Mouse (Mus musculus) intestine, embryonic 14.5 days (tissue): ENCODE data around the gene Myo1e. TPM values are rescaled to one million over a fixed set of nuclear protein-coding genes. Genes with fewer than 3 reads are reported as not detected.

Experiments used
- ATAC-seq: fragments of 200-750 bp; cut with Nextera tagmentation; replicated peaks from 2 replicates; pipeline ENCODE4 v1.8.0; 2017; ENCODE audit warnings: low read depth, moderate number of reproducible peaks, moderate TSS enrichment, moderate library complexity; ENCODE audit not compliant: low FRiP score, low TSS enrichment
- DNase-seq: peaks from one replicate; pipeline ENCODE4 v3.0.0-alpha.2; 2018; ENCODE audit warnings: low spot score
- H3K27ac ChIP-seq: fragments of 300-500 bp; sonication (generic); 2 replicates; pipeline ENCODE4 v1.5.1; 2014; ENCODE audit warnings: low read depth, mild to moderate bottlenecking, control low read depth
- H3K27me3 ChIP-seq: fragments of 300-500 bp; sonication (generic); replicated peaks from 2 replicates; pipeline ENCODE4 v1.6.1; 2014; ENCODE audit warnings: low read length, control low read depth; ENCODE audit not compliant: control insufficient read depth, insufficient read depth
- H3K36me3 ChIP-seq: fragments of 300-500 bp; sonication (generic); 2 replicates; pipeline ENCODE4 v1.6.1; 2014; ENCODE audit warnings: low read length, control low read depth; ENCODE audit not compliant: control insufficient read depth, insufficient read depth
- H3K4me1 ChIP-seq: fragments of 300-500 bp; sonication (generic); replicated peaks from 2 replicates; pipeline ENCODE4 v1.6.1; 2014; ENCODE audit warnings: low read length, control low read depth, mixed read lengths; ENCODE audit not compliant: control insufficient read depth, insufficient read depth
- H3K4me2 ChIP-seq: fragments of 300-500 bp; sonication (generic); 2 replicates; pipeline ENCODE4 v1.6.1; 2014; ENCODE audit warnings: low read length
- H3K4me3 ChIP-seq: fragments of 300-500 bp; sonication (generic); 2 replicates; pipeline ENCODE4 v1.5.1; 2014; ENCODE audit warnings: low read depth, low read length, control low read depth, mixed read lengths
- H3K9ac ChIP-seq: fragments of 300-500 bp; sonication (generic); 2 replicates; pipeline ENCODE4 v1.6.1; 2014; ENCODE audit warnings: mild to moderate bottlenecking, low read length
- H3K9me3 ChIP-seq: fragments of 300-500 bp; sonication (generic); 2 replicates; pipeline ENCODE4 v1.6.1; 2016; ENCODE audit warnings: low read length, control low read depth; ENCODE audit not compliant: control insufficient read depth
- WGBS: fragments of 180-500 bp; shearing (Covaris S2); extraction: QIAGEN DNeasy Blood & Tissue Kit; methylation state at CpG from one replicate; pipeline ENCODE4 v1.1.7; 2014; 5-methylcytosine and 5-hydroxymethylcytosine counted together
- polyA plus RNA-seq: library from polyadenylated mRNA; unstranded; fragments of >200 nt; fragmentation: Nextera tagmentation; extraction: Ambion mirVana; gene quantifications from 2 replicates; pipeline ENCODE4 v1.2.1, GENCODE M21; 2014

Myo1e gene
- polyA plus RNA-seq, 1 experiment from 2014 or later, result 17.0 TPM

DNA sequence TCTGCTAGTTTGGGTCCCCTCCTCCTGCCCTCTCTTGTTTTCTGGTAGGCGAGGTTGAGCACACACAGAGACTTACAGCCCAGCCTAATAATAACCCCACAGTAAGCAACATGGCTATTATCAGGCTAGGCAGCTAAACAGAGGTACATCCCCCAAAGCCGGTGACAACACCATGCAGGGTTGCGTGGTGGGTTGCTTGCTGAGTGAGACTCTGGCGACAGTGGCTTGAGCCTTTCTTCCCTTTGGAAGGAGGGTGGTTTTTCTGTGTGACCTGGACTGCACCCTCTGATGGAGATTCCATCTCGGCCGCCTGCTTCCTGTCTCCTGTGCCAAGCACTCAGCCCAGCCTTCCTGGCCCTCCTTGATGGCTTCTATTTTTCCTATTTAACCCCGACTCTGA lies 56.6 kb downstream of the Myo1e start:
- H3K4me3 ChIP-seq, result no peak overlapping the region
- no peak overlapping the region for H3K4me2 ChIP-seq
- no peaks in the 10 kb centered on the region for H3K36me3 ChIP-seq
- H3K9ac ChIP-seq, result no peak overlapping the region
- peaks cover 15% of the 10 kb centered on the region for H3K4me1 ChIP-seq
- ATAC-seq (no peak), DNase-seq (no peak)
- no peaks in the 10 kb centered on the region for H3K9me3 ChIP-seq
- WGBS, result 36% methylated on average over 7 of the region's 7 CpGs
- H3K27ac ChIP-seq, result no peak overlapping the region
- H3K27me3 ChIP-seq, result no peaks in the 10 kb centered on the region

DNA sequence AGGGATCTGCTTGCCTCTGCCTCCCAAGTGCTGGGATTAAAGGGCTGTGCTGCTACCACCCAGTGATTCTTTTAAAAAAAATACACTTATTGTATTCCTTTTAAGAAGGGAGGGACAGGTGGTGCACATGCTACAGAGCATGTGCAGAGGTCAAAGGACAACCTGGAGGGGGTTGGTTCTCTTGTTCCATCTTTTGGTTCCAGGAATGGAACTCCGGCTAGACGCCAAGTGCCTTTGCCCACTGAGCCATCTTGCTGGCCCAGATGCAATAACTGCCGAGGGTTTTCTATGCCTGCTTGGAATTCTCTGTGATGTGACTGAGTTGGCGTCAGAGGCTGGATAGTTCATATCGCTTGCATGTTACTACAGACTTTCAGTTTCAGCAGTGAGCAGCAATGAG lies 58.4 kb downstream of the Myo1e start:
- Histone ChIP-seq H3K9me3 (no peaks in the 10 kb centered on the region), H3K36me3 (no peaks in the 10 kb centered on the region), H3K4me2 (no peak overlapping the region), H3K4me1 (peaks cover 9% of the 10 kb centered on the region), H3K27ac (no peak overlapping the region), H3K27me3 (no peaks in the 10 kb centered on the region), H3K9ac (no peak overlapping the region), H3K4me3 (no peak overlapping the region)
- no peak for ATAC-seq
- no peak for DNase-seq
- WGBS, result 84% methylated on average over 5 of the region's 5 CpGs

DNA sequence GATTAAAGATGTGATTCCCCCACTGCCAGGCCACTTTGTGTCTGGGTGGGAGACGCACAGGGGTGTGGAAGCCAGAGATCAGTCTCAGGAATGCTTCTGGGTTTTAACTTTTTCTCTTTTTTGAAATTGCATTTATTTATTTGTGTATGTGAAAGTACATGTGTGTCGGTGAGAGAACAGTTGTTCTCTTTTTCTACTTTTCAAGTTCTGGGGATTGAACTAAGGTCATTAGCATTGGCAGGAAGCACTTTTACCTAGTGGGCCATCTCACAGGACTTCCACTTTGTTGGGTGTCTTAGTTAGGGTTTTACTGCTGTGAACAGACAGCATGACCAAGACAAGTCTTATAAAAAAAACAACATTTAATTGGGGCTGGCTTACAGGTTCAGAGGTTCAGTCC lies 59.0 kb downstream of the Myo1e start:
- Histone ChIP-seq H3K4me3 (no peak overlapping the region), H3K36me3 (no peaks in the 10 kb centered on the region), H3K9ac (no peak overlapping the region), H3K27ac (no peak overlapping the region), H3K27me3 (no peaks in the 10 kb centered on the region), H3K4me1 (peaks cover 9% of the 10 kb centered on the region), H3K4me2 (no peak overlapping the region), H3K9me3 (no peaks in the 10 kb centered on the region)
- DNase-seq, result no peak
- ATAC-seq, result no peak
- WGBS, result 90% methylated on average over 2 of the region's 2 CpGs

DNA sequence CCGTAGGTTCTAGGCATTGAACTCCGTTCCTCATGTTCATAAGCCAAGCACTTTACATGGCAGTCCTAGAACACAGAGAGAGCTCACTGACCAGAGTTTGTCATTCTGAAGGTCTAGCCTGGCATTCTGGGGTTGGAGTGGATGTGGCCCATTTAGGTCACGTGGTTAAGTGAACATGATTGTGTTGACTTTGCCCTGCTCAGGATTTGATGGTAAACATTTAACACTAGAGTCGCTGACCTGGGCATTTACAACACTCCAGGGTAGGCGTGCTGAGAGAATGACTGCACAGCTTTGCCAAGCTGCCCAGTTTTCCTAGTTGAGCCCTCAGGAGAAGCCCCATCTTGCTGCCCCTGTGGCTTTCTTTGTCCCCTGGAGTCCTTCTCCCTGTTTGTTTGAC lies 60.0 kb downstream of the Myo1e start:
- no peak for DNase-seq
- Histone ChIP-seq H3K4me2 (no peak overlapping the region), H3K4me3 (no peak overlapping the region), H3K9ac (no peak overlapping the region), H3K27ac (no peak overlapping the region), H3K36me3 (no peaks in the 10 kb centered on the region), H3K4me1 (peaks cover 9% of the 10 kb centered on the region), H3K9me3 (no peaks in the 10 kb centered on the region), H3K27me3 (no peaks in the 10 kb centered on the region)
- no peak for ATAC-seq
- WGBS, result 70% methylated on average over 5 of the region's 5 CpGs

DNA sequence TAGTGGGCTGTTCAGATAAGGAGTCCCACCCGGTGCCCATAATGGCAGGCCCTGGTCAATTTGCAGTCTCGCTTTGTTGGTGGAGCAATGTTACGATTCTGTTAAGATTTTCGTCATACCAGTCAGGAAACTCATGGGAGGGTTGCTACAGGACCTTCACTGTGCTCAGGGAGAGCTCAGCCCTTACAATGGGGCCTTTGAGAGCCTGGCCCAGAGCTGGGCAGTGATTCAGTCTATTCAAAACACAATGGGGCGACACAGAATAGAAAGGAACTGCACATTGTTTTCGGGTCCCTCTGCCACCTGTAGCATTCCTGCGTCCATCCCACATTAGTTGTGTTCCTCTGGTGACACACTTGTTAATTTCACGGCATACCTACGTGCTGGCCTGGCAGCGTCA lies 62.2 kb downstream of the Myo1e start:
- H3K4me3 ChIP-seq, result no peak overlapping the region
- H3K9me3 ChIP-seq, result no peaks in the 10 kb centered on the region
- ATAC-seq, result no peak
- H3K27me3 ChIP-seq, result no peaks in the 10 kb centered on the region
- H3K36me3 ChIP-seq, result no peaks in the 10 kb centered on the region
- DNase-seq, result no peak
- H3K4me2 ChIP-seq, result no peak overlapping the region
- H3K4me1 ChIP-seq, result no peaks in the 10 kb centered on the region
- WGBS, result 84% methylated on average over 10 of the region's 10 CpGs
- H3K9ac ChIP-seq, result no peak overlapping the region
- no peak overlapping the region for H3K27ac ChIP-seq

DNA sequence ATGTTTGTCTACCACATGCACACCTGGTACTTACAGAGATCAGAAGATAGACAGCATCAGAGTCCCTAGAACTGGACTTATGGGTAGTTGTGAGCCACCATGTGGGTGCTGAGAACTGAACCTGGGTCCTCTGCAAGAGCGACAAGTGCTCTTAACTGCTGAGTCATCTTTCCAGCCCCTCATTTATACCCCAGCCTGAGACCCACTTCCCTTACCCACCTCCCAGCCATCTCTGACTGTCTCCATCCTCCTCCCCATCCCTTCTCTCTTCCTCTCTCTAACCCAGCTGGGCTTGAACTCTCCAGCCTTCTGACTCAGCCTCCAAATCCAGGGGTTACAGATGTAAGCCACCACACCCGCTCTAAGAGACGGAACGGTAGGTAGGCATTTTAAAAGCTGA lies 63.3 kb downstream of the Myo1e start:
- Histone ChIP-seq H3K36me3 (no peaks in the 10 kb centered on the region), H3K9ac (no peak overlapping the region), H3K27ac (no peak overlapping the region), H3K9me3 (no peaks in the 10 kb centered on the region), H3K4me1 (0 out of 2 replicates have a peak, but pooled peaks cover under 1% of the 10 kb centered on the region), H3K27me3 (no peaks in the 10 kb centered on the region), H3K4me2 (no peak overlapping the region), H3K4me3 (no peak overlapping the region)
- ATAC-seq (no peak), DNase-seq (no peak)
- 90% methylated on average over 4 of the region's 4 CpGs for WGBS

DNA sequence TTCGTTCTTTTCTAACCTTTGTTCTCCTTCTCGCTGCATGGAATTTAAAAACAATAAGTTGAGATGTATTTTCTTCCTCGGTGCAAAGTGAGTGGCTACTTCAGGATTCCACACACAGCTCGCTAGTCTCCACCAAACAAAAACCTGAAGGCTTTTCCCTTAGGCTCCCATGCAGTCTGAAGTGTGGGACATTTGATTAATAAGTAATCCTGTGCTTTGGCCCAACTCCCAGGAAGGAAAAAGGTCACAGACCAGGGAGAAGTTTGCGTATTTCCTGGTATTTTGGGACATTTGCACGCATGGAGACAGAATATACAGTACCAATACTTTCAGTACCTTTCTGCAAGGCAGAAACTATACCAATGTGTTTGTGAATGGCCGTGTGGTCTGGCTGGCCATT lies 64.0 kb downstream of the Myo1e start:
- Histone ChIP-seq H3K4me2 (no peak overlapping the region), H3K4me3 (no peak overlapping the region), H3K9me3 (no peaks in the 10 kb centered on the region), H3K27ac (no peak overlapping the region), H3K9ac (no peak overlapping the region), H3K27me3 (no peaks in the 10 kb centered on the region), H3K4me1 (0 out of 2 replicates have a peak, but pooled peaks cover 4% of the 10 kb centered on the region), H3K36me3 (no peaks in the 10 kb centered on the region)
- DNase-seq (no peak), ATAC-seq (no peak)
- 69% methylated on average over 7 of the region's 7 CpGs for WGBS

DNA sequence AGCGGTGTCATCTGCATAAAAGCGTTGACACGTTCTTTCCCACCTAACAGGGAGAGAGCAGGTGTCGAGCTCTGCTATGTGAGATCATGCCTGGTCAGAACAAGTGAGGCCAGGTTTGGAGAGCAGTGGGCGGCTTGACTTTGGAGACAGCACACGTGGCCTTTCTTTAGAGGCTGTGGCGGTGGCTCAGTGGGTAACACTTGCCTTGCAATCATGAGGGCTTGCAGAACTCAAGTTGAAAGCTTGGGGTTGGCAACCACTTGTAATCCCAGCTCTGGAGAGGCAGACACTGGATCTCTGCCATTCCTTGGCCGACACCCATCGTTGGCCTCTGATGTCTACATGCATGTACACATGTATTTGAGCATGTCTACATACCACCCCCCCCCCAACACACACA lies 64.5 kb downstream of the Myo1e start:
- H3K27me3 ChIP-seq, result no peaks in the 10 kb centered on the region
- no peak overlapping the region for H3K4me2 ChIP-seq
- 0 out of 2 replicates have a peak, but pooled peaks cover 4% of the 10 kb centered on the region for H3K4me1 ChIP-seq
- H3K9me3 ChIP-seq, result no peaks in the 10 kb centered on the region
- H3K4me3 ChIP-seq, result no peak overlapping the region
- no peaks in the 10 kb centered on the region for H3K36me3 ChIP-seq
- H3K27ac ChIP-seq, result no peak overlapping the region
- WGBS, result 97% methylated on average over 9 of the region's 9 CpGs
- DNase-seq, result no peak
- ATAC-seq, result no peak
- H3K9ac ChIP-seq, result no peak overlapping the region

DNA sequence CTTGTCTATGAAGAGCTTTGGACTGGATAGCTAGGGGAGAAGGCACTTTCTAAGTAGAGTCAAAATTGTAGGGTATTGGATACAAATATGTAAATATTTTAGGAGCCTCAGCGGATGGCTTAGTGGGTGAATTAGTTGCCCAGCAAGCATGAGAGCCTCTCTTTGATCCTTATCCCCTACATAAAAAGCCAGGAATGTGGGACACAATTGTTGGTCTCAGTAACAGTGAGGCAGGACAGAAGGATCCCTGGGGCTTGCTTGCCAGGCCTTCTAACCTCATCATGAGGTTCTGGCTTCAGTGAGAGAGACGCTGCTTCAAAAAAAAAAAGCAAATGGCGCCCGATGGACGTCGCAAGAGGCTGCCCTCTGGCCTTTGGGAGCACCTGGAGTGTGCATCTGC lies 66.9 kb downstream of the Myo1e start:
- Histone ChIP-seq H3K4me3 (no peak overlapping the region), H3K27ac (no peak overlapping the region), H3K27me3 (no peaks in the 10 kb centered on the region), H3K4me1 (0 out of 2 replicates have a peak, but pooled peaks cover 4% of the 10 kb centered on the region), H3K9me3 (no peaks in the 10 kb centered on the region), H3K4me2 (no peak overlapping the region), H3K9ac (no peak overlapping the region), H3K36me3 (no peaks in the 10 kb centered on the region)
- DNase-seq (no peak), ATAC-seq (no peak)
- 92% methylated on average over 6 of the region's 6 CpGs for WGBS
